Mouse (Mus musculus) G1E (cell line): Measurements from ENCODE around the gene Ucn3.

Experiments used
- CTCF ChIP-seq: IDR thresholded peaks from 2 replicates; pipeline ENCODE4 v1.5.1; 2012; ENCODE audit warnings: low read depth, low read length, inconsistent platforms, mixed read lengths
- GATA1 ChIP-seq: IDR thresholded peaks from 2 replicates; pipeline ENCODE4 v1.6.1; 2012; ENCODE audit warnings: borderline replicate concordance, low read length, inconsistent platforms, mixed read lengths
- GATA2 ChIP-seq: IDR thresholded peaks from 2 replicates; pipeline ENCODE4 v1.6.1; 2012; ENCODE audit warnings: low read depth, low read length, inconsistent platforms, borderline replicate concordance

GRCm38 (mm10) chr13:3925632-3926031 is 19.5 kb downstream of the Ucn3 start:
- TF ChIP-seq CTCF (no peak), GATA1 (no peak), GATA2 (no peak)
